Mouse (Mus musculus): ENCODE measurements around the gene Cd244a.

Gene Cd244a

GRCm38 (mm10) chr1:171648840-171649239, 89.8 kb downstream of the Cd244a start:
- DNase-seq (ENCODE audit: low spot score) = no peak

- no peak for DNase-seq (ENCODE audit: low spot score)
Observed at GRCm38 (mm10) chr1:171652734-171653133, 93.7 kb downstream of the Cd244a start, which contains the start of gene Slamf7. Gene Slamf7 (minus strand): TSS chr1:171653035.

- no peak for DNase-seq (ENCODE audit: low spot score)
Observed at GRCm38 (mm10) chr1:171658561-171658991, 99.6 kb downstream of the Cd244a start.
